Mouse (Mus musculus) CD8-positive naive resting alpha-beta T cell, adult 2 months (primary cell): ENCODE measurements around the gene Tenm3.

ENCODE experiments used
- DNase-seq, 2 experiments: peaks; one replicate each; pipeline ENCODE4 v3.0.0; 2022; ENCODE audit warnings: low read depth in 2 of 2, low spot score in 2 of 2

Tenm3 gene

DNA sequence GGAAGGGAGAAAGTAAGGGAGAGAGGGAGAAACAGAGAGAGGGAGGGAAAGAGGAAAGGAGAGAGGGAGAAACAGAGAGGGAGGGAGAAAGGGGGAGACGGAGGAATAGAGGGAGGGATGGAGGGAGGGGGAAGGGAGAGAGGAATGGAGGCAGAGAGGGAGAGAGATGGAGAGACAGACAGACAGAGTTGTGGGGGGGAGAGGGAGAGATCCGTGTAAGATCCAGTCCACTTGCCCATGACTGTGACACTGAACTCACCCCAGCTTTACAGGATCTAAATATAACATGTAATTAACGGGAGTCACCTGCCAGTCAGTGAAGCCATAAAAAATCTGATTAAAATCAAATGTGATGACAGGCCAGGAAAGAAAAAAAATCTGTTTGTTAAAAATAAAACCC, 172.9 kb downstream of the Tenm3 start:
- DNase-seq = no peak

DNA sequence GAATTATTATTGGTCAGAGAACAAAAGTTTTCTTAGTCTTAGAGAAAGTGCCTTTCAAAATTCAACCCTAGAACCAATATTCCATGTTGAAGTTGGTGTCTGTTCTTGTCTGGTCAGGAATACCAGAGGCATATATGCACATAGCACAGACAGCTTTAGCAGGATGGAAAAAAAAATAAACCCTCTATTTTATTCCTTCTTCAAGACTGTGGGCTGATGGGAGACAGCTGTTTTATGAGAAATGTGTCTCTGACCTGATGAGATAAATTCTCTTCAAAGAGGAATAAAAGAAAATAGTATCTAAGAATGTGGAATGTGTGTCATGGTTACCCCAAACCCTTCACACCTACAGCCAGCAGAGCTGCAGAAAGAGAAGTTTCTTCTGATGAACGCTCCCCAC, 173.4 kb downstream of the Tenm3 start:
- no peak for DNase-seq

DNA sequence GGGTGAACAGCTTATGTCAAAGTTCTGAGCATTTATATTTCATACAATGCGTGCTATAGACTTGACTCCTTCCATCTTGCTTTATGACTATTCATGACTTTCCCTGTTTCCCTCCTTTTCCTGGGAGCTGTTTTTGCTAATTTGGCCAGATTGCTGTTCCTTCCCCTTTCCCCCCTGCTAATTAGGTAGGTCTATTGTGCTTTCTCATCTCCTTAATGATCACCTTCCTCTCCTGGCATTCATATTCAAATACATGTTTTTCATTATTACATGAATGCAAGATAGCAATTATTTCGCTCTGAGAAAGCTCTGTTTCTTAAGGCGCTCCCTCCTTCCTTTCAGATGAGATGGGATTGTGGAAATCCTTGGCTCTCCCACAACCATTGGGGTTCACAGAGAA, 178.6 kb downstream of the Tenm3 start:
- DNase-seq = no peak

DNA sequence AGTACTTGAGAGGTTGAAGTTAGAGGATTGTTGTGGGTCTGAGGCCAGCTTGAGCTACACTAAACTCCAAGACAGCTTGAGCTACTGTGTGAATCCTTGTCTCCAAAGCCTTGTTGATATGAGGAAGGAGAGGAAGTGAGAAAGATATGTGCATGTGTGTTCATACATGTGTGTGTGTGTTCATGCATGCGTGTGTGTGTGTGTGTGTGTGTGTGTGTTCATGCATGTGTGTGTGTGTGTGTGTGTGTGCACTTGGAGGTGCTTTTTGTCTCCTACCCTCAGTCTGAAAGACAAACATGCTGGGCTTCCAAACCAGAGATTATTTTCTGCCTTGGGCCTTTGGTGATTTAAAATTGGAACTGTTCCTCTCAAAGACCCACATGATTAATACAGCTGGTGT, 184.5 kb downstream of the Tenm3 start:
- DNase-seq = no peak

DNA sequence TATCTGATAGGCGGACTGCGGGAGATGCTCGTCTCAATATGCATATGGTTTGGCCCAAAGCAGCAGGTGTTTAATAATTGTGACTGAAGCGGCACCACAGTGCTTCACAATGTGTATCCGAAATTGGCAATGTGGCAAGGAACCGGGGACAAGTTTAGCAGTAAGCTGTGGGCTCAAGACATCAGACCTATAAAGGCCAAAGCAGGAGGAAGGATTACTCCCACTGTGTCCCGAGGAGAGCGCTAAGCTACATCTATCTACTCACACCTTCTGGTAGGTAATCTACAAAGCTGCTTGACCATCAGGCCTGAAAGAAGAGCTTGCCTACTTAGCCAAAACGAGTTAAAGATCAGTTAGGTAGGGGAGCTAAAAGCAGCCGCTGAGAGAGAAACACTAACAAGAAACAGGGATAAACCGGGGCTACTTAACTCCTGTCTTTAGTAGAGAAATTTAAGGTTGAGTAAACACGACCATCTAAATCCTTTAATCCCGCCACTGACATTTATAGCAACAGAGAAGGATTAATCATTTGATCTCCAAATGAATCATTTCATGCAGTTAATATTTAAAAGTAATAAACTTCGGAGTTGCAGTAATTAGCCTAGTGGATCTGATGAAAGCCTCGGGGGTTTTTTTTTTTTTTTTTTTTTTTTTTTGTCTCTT, 188.2 kb downstream of the Tenm3 start:
- no peak for DNase-seq

DNA sequence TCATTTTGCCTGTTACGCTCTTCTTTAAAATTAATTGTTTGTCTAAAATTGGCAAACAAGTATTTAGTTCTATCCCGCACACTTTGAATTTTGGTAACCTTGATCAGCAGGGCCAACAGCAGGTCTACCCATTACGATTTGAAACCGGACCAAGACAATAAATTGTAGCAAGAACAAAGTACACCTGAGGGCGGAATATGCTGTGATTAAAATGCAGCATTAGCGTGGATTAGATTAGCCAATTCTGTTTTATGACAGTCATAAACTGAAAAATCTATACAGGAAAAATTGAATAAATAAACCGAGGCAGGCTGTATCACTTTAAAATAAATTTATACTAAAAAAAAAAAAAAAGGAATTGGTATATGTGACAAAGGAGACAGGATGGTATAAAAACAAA, 193.9 kb downstream of the Tenm3 start:
- no peak for DNase-seq

DNA sequence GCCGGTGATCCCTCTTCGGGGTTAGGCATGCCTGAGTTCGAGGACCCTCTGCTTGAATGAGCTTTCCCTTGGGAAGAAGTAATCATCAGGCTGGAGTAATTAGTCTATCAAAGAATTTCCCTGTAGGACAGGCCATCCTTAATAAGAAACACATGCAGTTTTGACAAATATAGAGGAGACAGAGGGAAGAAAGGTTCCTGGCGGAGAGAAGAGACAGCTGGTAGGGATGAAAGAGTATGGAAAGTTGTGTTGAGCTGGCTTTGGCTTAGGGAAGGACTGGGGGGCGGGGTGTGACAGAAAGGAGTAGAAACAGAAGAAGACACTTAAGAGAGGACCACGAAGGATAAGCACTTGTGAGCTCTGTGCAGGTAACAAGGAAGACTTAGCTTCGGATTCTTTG, 194.3 kb downstream of the Tenm3 start:
- no peak for DNase-seq

DNA sequence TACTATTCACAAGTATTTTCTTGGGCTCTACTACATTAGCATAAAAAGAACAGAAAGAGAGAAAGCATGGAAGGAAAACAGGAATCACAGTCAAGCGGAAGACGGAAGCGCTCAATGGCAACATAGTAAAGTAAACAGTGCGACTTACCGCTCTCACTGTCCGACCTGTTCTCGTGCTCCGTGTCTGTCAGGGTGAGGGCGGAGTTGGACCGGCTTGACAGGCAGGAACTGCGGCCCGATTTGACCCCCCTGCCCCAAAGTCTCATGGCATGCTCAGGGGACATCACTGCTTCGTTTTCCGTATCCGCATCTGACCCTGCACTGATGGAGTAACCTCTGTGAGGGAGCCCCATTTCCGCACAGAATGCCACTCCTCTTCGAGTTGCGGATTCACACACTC, 197.6 kb downstream of the Tenm3 start:
- no peak for DNase-seq

DNA sequence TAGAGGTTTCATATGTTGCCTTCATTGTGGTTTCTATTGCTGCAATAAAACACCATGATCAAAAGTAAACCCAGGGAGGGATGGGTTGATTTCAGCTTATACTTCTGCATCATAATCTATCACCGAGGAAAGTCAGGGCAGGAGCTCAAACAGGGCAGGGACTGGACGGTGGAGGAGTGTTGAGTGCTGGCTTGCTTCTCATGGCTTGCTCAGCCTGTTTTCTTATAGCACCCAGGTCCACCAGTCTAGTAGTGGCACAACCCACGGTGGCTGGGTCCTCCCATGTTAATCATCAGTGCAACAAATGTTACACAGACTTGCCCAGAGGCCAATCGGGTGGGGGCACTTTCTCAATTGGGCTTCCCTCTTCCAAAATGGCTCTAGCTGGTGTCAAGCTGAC, 205.6 kb downstream of the Tenm3 start:
- DNase-seq = no peak

DNA sequence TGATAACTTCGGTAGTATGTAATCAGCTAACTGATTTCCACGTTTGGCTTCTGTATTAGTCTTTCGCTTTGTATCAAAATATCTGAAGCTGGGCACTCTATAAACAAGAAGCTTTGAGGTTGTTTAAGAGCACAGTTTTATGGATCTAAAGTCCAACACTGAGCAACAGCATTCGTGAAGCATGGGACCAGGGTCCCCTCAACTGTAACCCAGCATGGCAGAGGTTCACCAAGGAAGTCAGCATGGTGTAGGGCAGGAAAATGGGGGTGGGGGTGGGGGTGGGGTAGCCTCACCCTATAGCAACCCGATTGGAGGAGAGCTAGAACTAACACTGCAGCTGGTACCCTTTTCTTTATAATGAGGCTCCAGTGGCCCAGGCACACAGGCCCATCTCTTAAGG, 206.8 kb downstream of the Tenm3 start:
- no peak for DNase-seq

DNA sequence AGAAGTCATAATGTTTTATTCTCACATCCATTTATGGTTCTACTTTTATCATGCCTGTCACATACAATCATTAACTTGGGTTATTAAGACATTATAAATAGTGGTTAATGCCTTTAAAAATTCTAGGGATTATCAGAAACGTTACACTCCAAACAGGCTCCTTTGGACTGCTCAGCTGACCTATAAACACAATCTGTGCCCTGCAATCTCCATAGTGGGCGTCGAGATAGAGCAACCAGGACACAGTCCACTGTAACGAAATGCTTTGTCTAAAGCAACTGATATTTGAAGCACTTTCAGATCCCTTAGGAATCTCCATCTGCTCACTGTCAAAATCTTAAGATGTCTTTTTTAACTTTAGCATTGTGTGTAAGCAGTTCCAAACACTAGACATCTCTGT, 207.9 kb downstream of the Tenm3 start:
- DNase-seq = no peak

DNA sequence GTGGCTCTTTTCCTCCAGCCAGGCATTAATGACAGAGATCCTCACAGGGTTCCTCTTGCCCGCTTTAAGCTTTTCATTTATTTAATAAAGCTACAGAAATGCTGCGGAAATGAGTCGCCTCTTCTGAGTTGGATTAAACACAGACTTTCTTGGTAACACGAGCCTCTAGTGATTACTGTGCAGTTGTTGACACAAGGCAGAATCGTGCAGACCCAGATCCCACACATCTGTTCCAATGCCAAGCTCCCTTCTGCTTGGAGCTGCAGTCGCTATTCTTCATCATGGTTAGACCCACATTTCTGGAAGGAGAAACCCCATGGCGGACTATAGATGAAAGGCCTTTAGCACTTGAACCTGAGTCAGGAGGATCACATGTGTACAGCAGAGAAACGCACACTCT, 210.3 kb downstream of the Tenm3 start:
- no peak for DNase-seq

DNA sequence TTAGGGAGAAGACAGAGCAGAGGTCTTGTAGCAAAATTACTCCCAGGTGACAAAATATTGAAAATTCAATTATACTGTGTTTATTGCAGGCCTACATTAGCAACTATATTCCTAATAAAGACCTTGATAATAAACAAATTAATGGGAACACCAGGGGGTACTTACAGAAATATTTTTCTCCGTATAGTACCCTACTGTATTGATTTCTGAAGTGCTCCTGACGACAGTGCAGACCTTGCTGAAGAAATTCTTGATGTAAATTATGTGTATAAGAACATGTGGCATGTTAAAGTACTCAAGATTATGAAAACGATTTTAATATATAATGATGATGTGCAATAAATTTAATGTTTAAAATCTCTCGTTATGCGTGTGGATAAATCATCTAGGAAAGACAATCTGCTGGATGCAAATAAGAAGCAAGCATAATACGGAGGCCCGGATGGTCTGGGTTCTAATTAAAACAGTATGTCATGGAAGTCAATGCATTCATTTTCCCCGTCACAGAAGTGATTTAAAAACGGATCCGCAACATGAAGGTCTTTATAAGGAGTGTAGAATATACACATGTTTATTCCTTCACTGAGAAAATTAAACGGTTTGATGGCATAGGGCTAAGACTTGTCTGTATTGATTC, 221.1 kb downstream of the Tenm3 start:
- DNase-seq = no peak

DNA sequence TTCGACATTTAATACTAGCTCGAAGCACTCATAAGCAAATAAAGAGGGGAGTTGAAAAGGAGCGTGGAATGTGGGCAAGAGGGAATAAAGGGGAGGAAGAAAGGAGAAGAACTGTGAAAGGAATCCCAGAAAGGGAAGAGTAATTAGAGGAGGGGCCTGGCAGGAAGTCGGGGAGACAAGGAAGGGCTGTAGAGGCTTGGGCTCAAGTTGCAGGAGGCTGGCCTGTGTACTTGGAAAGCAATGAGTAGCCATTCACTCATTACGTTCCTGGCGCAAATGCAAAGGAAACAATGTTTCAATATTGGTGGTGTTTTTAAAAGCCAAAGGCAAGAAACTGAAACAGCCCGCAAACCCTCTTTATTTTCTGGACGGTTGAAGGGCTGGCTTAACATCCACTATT, 228.7 kb downstream of the Tenm3 start:
- DNase-seq = no peak

DNA sequence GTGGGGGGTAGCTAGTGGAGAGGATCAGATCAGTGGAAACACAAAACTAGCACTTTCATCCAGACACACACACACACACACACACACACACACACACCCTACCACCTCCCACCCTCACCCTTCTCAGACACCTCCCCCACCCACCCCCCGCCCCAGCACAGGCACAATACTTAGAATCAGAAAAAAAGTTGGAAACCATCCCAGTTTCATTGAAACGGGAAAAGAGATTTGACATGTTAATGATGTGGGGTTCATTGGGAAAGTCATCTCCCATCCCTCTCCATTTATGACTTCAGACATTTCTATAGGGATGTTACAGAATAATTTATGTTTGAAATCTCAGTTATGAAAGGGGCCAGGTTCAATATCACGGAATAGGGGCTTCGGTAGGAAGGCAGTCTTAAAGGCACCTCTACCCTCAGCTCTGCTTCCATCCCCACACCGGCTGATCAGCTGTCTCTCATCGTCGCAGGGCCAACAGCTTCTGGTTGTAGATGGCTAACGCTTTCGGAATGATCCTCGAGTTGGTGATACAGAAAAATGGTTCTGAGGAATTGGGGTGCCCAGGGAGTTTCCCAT, 231.7 kb downstream of the Tenm3 start:
- no peak for DNase-seq

DNA sequence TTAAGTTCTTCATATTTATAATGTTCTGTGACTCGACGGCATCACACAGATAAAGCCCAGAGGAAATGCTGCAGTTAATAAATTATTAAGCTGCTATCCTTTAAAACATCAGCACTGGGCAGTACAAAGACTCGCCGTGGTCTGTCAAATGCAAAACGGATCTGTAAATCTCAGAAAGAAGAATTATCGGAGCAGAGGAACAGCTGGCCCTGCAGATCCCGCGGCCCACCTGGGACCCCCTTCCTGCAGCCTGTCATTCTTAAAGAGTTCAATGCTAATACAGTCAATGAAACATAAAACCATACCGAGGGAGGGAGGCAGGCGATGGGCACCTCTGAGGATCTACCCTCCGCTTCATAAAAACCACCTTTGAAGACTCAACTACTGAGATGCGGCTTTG, 232.6 kb downstream of the Tenm3 start:
- DNase-seq = no peak

DNA sequence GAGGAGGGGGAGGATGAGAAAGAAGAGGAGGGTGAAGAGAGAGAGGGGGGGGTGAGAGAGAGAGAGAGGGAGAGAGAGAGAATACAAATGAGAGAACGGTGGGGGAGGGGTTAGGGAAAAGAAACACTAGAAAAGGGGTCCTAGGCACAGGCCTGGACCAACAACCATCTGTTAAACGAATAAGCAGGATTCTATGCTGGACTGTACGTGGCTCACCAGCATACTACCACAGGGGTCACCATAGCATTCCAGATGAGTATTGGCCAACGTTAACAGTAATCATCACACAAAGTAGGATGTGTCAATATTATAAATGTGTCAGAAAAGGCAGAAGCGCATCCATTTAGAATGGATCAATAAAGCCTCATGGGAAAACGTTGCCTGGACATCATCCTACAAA, 233.4 kb downstream of the Tenm3 start:
- DNase-seq = no peak

DNA sequence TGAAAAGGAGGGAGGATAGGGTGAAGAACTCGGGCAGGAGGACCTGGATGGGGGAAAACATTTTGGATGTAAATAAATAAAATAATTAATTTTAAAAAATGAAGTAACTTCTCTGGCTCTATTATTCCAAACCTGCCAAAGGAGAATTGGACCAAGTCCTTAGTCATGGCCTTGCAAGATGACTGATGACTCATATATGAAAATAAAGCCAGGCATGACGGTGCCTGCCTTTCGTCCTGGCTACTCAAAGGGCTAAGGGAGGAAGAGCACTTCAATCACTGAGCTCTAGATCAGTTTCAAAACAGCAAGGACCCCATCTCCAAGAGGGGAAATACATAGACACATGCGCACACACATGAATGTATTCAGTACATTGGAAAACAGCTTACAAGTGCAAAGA, 234.1 kb downstream of the Tenm3 start:
- no peak for DNase-seq

DNA sequence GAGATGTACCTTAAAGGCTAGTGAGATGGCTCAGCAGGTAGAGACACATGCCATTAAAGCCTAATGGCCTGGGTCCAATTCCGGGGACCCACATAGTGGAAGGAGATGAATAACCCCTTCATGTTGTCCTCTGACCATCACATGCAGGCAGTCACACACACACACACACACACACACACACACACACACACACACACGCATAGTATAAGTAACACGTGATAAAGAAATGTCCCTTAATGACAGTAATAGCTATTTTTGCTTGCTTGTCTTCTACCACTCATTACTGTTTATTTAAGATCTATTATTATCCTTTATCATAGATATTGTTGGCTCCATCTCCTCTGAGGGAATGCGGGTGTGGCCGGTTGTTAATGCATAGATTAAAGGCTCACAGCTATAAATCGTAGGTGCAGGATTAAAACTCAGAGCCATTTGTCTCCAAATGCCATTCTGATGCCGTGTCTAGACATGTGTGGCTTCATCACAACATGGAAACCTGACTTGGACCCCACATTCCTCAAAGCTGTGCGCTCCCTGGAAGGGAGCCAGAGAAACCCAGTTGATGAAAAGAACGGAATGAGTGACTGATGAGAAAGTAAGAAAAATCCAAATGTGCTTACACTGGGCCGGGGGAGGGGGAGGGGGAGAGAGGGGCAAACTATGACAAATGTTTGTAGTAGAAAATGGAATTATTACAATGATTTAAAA, 239.4 kb downstream of the Tenm3 start:
- no peak for DNase-seq

DNA sequence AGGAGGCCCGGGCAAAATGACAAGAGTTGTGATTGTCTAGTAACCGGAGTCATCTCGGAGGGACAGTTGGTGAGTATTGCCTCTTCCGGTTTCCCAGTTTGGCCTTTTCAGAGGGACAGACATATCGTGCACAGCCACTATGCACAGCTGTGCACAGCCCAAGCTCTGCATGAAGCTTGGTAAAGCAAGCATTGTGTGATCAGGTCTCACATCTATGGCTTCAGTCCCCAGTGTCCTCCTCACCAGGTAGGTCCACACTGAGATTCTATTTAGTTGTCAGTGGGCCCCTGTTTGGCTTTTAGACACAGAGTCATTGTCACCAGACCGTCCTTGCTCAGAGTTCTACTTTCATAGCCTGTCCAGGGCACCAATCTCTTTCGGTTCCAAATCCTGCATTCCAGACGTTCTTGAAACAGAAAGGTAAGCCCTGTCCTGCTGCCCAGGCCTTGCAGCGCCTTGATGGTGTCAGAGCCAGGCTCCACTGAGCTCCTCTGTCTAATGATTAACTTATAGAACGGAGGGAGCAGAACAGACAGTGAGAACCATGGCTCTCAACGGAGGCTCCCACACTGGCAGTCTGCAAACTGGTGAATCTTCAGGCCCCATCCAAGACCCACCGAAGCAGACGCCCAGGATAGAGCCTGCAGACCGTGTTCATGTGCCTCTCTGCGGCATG, 240.4 kb downstream of the Tenm3 start:
- DNase-seq = no peak

DNA sequence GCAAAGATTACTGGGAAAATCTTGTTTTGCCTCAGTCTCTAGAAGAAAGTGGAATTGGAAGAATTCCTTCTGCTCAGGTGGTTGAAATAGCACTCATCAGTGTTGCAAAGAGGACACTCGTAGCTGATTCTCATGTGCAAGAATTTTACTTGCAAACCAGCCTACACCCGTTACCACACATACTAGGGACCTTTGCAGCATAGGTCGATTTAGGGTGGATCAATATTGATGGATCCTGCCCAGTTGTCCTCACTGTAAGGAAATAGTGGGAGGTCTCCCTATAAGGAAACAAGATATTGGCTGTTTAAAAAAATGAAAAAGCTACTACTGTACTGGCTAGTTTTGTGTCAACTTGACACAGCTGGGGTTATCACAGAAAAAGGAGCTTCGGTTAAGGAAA, 242.1 kb downstream of the Tenm3 start:
- DNase-seq = no peak

DNA sequence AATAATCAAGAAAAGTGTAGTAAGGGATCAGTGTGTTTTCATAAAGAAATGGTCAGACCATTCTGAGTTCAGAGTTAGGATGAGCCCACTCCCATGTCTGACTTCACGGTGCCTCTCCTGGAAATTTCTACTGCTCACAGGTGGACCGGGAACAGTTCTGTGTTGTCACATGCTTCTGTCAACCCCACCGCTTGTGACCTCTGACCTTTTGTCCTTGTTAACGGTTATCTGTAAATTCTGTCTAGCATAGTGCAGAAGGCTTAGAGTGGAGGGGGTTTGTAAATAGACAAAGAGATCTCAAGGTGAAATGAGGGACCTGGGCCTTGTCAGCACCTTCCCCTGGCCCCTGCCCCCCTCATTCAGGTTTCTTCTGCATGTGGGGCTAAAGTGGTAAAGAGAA, 244.7 kb downstream of the Tenm3 start:
- DNase-seq = no peak
